In the genomic region with DNA sequence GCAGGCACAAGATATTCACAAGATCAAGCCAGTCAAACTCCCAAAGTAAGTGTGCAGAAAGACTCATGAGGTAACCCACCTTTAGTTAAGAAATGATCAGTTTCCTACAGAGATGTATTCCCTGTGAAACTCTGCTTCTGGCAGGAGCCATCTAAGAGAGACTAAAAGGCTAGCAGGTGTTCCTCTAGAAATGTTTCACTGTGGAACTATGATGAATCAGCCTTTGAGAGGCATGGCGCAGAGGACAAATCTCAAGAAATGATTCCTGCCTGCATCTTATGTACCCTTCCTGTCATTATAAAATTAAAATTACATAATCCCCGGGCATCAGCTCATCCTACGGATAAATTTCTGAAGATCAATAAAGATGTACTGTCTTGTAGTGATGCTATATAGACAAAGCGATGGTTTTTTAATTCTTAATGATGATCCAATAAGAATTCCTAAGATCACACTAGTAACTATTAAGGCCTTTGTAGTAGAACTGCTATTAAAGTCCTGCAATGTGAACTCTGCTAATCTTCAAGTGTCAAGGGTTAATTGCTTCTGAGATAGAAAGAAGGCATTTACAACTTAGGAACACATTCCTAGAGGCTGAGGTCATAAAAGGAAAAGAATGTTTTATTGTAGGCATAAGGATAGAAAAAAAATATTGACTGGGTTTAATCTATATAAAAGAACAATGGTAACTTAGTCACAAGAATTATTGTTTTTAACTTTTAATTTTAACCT, we compare ENCODE assay signal across 13 mouse cellular contexts.
"Had no signal": no experiment of that assay in that cellular context is flagged by ENCODE, and none has a peak within 500 bp of the region (broad histone marks: within the 10 kb centered on the region; RNA-seq: fewer than 3 reads in every experiment).

No protein-coding gene starts in this region.

- H3K9ac ChIP-seq: lung, embryonic 14.5 days; midbrain, embryonic 13.5 days; midbrain, embryonic 15.5 days; neural tube, embryonic 12.5 days; stomach, embryonic 15.5 days had no signal

- H3K4me1 ChIP-seq: midbrain, embryonic 13.5 days; midbrain, embryonic 15.5 days; neural tube, embryonic 12.5 days; stomach, embryonic 15.5 days had no signal

- H3K36me3 ChIP-seq: midbrain, embryonic 13.5 days; midbrain, embryonic 15.5 days; neural tube, embryonic 12.5 days; stomach, embryonic 15.5 days had no signal

- H3K27ac ChIP-seq: midbrain, embryonic 13.5 days; midbrain, embryonic 15.5 days; neural tube, embryonic 12.5 days; stomach, embryonic 15.5 days; stomach, postnatal 0 days had no signal

- H3K4me2 ChIP-seq: lung, embryonic 14.5 days; midbrain, embryonic 11.5 days; midbrain, embryonic 13.5 days; midbrain, embryonic 15.5 days; neural tube, embryonic 12.5 days; stomach, embryonic 15.5 days had no signal

- H3K4me3 ChIP-seq: midbrain, embryonic 13.5 days; midbrain, embryonic 15.5 days; neural tube, embryonic 12.5 days; stomach, embryonic 15.5 days had no signal

- H3K9me3 ChIP-seq: midbrain, embryonic 13.5 days; midbrain, embryonic 15.5 days; neural tube, embryonic 12.5 days; stomach, embryonic 15.5 days had no signal

- H3K27me3 ChIP-seq: midbrain, embryonic 13.5 days; midbrain, embryonic 15.5 days; neural tube, embryonic 12.5 days; stomach, embryonic 15.5 days had no signal

- DNase-seq: lung, adult 18-20 months; lung, embryonic 14.5 days; lung, postnatal 10 days; lung, postnatal 4 days; right cerebral cortex, postnatal 14 days; thymus, postnatal 14 days; thymus, postnatal 4 days had no signal

- ATAC-seq: midbrain, embryonic 13.5 days; midbrain, embryonic 15.5 days had no signal
